Mouse (Mus musculus) adrenal gland, adult 10 weeks (tissue): ENCODE results near the gene Mrps34. TPM values are rescaled to one million over a fixed set of nuclear protein-coding genes. Genes with fewer than 3 reads are reported as not detected.

Experiments used
- polyA plus RNA-seq: library from polyadenylated mRNA; stranded (reverse); fragments of 350-450 nt; fragmentation: Illumina TruSeq; extraction: RNeasy Lipid Tissue Mini Kit (QIAGEN cat#74804); gene quantifications from one replicate; pipeline ENCODE4 v1.2.3, GENCODE M21; 2014; ENCODE audit warnings: low read depth, low replicate concordance

Gene Mrps34
- 2.6 TPM for polyA plus RNA-seq

GRCm38 (mm10) chr17:24894995-24895547 is at the start of gene Mrps34, which contains the start of gene Eme2:
Gene Mrps34 (plus strand): TSS chr17:24895116.
Gene Eme2 (minus strand): TSS chr17:24895087.

DNA sequence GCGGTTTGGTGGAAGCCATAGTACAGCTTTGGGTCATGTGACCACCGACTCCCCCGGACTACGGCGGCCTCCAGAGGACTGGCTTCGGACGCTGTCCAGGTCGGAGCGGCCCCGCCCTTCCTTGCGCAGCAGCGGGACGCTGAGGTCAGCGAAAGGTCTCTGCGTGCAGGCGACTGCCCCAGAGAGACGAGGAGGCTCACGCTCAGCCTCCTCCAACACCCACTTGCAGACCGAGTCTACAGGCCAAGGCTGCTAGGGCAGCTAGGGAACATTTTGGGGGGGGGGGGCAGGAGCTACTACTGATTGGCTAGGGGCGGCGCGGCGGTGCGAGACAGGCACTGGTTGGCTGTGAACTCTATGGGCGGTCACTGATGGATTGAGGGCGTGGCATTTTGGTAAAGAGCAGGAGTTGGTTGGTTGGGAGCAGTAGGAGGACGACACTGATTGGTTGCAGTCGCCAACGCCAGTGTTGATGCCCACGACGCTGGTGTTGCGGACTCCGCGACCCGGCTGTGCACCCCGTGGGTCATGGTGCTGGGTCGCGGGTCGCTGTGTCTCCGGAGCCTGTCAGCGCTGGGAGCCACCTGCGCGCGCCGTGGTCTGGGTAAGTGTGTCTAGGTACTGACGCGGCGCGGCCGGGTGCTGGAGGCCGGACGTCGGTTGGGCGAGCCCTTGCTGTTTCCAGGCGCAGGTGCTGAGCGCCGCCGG is 44.7 kb upstream of the Mrps34 start, which contains the start of gene Fahd1:
Fahd1 (minus strand) TSS at position 300 of the 708 bp plus-strand sequence.

GRCm38 (mm10) chr17:24865776-24866175 is 29.1 kb upstream of the Mrps34 start, which contains the start of gene Igfals:
Gene Igfals (plus strand): TSS chr17:24865997.

GRCm38 (mm10) chr17:24886134-24886931 is 8.6 kb upstream of the Mrps34 start, which contains the start of the genes Nubp2 and Spsb3:
Gene Nubp2 (minus strand): TSS chr17:24886349.
Gene Spsb3 (plus strand): TSS chr17:24886643.

GRCm38 (mm10) chr17:24896241-24896992 is 1.5 kb downstream of the Mrps34 start, which contains the start of gene Nme3:
Gene Nme3 (plus strand): TSS chr17:24896500.

DNA sequence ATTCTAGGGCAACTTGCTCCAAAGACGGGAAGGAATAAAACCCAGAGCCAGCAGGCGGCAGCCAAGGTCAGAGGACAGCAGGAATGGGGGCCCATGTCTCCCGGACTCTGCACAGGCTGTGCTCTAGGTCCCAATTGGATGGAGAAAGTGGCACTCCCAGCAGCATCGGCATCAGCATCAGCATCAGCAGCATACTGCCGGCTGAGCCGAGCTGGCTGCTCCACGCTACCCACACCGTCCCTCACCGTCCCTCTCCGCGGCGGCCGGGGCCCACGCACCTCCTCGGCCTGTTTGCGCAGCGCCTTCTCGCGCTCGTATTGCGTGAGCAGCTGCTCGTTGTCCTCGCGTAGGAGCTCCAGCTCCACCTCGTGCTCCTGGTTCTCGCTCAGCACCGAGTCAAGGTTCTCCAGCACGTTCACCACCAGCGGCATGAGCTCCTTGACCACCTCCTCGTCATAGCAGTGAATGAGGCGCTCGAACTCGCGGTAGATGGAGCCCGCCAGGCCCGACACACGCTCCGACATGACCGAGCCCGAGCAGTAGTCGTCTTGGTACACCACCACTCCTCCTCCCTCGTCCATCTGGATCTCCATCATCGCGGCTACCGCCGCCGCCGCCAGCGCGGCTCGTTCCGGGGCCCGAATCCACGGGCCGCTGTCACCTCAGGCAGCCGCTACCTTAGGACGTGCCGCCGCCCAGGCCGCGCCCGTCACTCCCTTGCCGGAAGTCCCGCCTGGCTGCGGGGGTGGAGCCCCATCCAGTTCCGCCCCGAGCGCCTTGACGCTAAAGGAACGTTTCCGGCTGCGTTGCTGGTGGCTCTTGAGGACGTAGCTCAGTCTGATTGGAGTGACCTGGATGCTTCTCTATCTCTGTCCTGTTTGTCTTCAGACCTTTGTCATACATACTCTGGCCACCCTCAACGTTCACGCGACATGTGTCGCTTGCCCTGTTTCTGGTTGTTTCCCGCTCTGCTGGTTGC is 41.6 kb downstream of the Mrps34 start, which contains the start of gene Mapk8ip3:
Mapk8ip3 (minus strand) TSS at position 719 of the 979 bp plus-strand sequence.

Other genes with a start within 250 kb of the Mrps34 start
- gene Slc9a3r2, start 244.8 kb upstream of the Mrps34 start, polyA plus RNA-seq: 16.7 TPM
- not detected for gene Npw, start 236.7 kb upstream of the Mrps34 start, polyA plus RNA-seq
- 2.2 TPM for gene Zfp598, start 225.4 kb upstream of the Mrps34 start, polyA plus RNA-seq
- 0.76 TPM for gene Syngr3, start 205.2 kb upstream of the Mrps34 start, polyA plus RNA-seq
- gene Gfer, start 199.0 kb upstream of the Mrps34 start, polyA plus RNA-seq: 9.0 TPM
- gene Noxo1, start 198.9 kb upstream of the Mrps34 start, polyA plus RNA-seq: 0.87 TPM
- gene Tbl3, start 187.5 kb upstream of the Mrps34 start, polyA plus RNA-seq: not detected
- not detected for gene Rnf151, start 177.1 kb upstream of the Mrps34 start, polyA plus RNA-seq
- gene Rps2, start 177.0 kb upstream of the Mrps34 start, polyA plus RNA-seq: 403 TPM
- 88.7 TPM for gene Ndufb10, start 170.6 kb upstream of the Mrps34 start, polyA plus RNA-seq
- gene Rpl3l, start 167.3 kb upstream of the Mrps34 start, polyA plus RNA-seq: 0.64 TPM
- 6.8 TPM for gene Msrb1, start 158.5 kb upstream of the Mrps34 start, polyA plus RNA-seq
- not detected for gene Hs3st6, start 142.1 kb upstream of the Mrps34 start, polyA plus RNA-seq
- 7.2 TPM for gene Meiob, start 90.8 kb upstream of the Mrps34 start, polyA plus RNA-seq
- 14.6 TPM for gene Hagh, start 55.0 kb upstream of the Mrps34 start, polyA plus RNA-seq
- gene Fahd1, start 44.8 kb upstream of the Mrps34 start, polyA plus RNA-seq: 80.9 TPM
- not detected for gene Igfals, start 29.1 kb upstream of the Mrps34 start, polyA plus RNA-seq
- gene Nubp2, start 8.8 kb upstream of the Mrps34 start, polyA plus RNA-seq: 5.1 TPM
- gene Spsb3, start 8.5 kb upstream of the Mrps34 start, polyA plus RNA-seq: 0.47 TPM
- gene Eme2, start within 50 bp of the Mrps34 start, polyA plus RNA-seq: 3.1 TPM
- 6.5 TPM for gene Nme3, start 1.4 kb downstream of the Mrps34 start, polyA plus RNA-seq
- 11.4 TPM for gene Mapk8ip3, start 41.9 kb downstream of the Mrps34 start, polyA plus RNA-seq
- gene Jpt2, start 65.6 kb downstream of the Mrps34 start, polyA plus RNA-seq: 27.1 TPM
- gene Cramp1l, start 120.7 kb downstream of the Mrps34 start, polyA plus RNA-seq: 8.4 TPM
- gene Ift140, start 121.0 kb downstream of the Mrps34 start, polyA plus RNA-seq: 19.1 TPM
- 16.2 TPM for gene Tmem204, start 188.5 kb downstream of the Mrps34 start, polyA plus RNA-seq
- 0.93 TPM for gene Telo2, start 220.9 kb downstream of the Mrps34 start, polyA plus RNA-seq
- not detected for gene Ptx4, start 225.6 kb downstream of the Mrps34 start, polyA plus RNA-seq
- 5.0 TPM for gene Clcn7, start 238.3 kb downstream of the Mrps34 start, polyA plus RNA-seq